Mouse (Mus musculus): ENCODE measurements around the gene Lbr.

Gene Lbr

DNA sequence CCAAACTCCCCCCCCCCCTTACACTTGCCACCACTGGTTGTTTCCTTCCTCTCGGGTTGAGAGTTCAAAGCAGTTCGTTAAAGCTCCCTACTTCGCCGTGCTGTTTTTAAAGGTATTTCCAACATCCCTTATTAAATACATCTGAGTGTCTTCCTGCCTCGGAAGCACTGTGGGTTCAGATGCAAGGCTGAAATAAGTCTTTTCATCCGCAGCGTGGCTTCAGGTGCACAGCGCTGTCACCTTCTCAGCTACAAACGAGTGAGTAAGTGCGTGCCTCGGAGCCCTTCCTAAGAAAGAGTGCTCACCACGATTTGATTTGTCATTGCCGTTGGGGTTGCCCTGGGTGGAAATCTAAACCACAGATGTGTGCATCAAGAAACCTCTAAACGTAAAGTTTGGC is at the start of gene Lbr:
Gene Lbr, minus strand, starts transcription at position 266 of the 400 bp plus-strand sequence.
- DNase-seq (ENCODE audit: low spot score in 2 of 2): peak; percentile 34 to 47

DNA sequence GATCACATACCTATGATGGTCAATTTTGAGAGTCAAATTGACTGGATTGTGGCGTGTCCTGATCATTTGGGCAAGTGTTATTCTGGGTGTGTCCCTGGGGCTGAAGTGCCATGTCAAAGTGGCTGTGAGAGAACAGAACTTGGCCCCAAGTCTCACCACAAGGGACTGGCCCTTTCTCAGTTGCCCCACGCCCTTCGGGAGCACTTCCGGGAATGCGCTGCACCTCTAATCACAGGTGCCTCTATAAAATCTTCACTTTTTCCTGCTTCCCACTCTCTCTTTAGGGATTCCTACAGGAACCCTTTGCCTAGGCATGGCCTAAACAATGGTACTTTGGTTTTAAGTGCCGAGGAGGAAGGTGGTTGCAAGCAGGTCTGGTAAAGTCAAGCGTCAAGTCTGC is 46.8 kb upstream of the Lbr start:
- DNase-seq (ENCODE audit: low spot score in 2 of 2): no peak

DNA sequence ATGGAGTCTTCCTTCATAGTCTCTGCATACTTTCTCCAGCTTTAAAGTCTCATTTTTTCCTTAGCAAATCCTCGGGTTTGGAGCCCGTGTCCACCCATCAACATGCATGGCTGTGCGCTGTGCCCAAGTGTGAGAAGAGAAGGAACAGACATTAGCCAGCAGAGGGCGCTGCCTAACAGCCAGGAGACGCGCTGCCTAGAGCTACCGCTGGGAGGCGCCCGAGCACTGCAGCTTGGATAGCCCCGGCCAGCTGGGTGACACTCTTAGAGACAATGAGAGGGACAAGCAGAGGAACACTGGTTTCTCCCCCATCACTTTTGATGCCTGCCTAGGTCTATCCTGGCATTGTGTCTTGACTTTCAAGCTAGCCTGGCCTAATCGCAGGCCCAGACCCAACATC is 46.0 kb upstream of the Lbr start:
- peak; percentile 71 to 77 for DNase-seq (ENCODE audit: low spot score in 2 of 2)

DNA sequence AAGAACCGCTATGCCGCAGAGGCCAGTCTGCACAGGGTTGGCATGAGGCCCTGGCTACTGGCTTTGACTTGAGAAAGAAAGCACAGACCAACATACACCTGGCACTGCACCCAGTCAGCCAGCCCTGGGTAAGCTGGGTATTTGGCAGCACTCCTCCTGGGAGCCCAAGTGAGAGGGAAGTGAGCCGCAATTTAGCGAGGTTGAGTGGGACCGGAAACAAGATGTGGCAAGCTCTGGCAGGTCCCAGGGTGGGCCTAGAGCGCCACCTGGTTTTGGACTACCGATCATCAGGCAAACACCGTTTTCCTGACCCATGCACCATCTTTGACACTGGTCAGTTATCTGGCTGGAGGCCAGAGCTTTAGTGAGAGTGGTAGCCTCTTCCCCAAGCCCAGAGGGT is 38.7 kb upstream of the Lbr start:
- DNase-seq (ENCODE audit: low spot score in 2 of 2): peak; percentile 72 to 79

DNA sequence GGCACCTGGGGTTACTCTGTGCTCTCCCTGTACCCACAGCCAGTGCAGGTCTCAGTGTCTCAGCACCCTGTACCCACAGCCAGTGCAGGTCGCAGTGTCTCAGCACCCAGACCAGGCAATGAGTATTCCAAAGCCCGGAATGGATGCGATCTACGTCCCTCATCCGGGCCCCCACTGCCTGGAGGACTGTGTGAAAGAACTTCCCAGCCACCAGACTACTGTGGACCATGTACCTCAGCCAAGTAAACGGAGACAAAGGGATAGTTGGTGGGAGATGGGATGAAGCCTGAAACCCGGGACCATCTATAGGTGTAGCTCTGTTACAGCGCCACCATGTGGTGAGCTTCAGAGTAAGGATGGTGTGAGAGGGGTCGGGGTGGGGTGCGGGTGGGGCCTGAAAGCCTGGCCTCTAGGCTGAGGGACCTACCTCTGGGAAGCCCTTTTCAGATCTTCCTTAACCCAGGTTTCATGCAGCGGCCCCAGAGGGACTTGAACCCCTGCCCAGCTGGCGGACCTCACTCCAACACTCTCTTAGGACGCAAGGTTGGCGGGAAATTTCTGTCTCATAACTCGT is 38.0 kb upstream of the Lbr start:
- no peak for DNase-seq (ENCODE audit: low spot score in 2 of 2)

DNA sequence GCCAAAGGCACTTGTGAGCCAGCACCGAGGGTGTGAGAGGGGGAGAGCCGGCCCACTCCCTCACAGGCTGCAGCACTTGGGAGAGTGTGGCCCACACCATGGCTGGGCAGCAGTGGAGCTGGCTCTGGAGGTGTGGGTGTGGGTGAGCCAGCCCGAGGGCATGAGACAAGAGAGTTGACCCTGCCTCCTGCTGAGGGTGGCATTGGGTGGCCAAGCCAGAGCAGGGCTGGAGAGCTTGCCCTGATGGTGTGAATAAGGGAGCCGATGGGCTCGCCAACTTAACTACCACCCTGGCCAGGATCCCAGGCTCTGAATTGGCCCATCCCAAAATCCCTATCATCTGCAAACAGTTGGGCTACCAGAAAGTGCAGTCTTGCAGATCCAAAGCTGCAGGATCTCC is 35.6 kb upstream of the Lbr start:
- no peak for DNase-seq (ENCODE audit: low spot score in 2 of 2)

DNA sequence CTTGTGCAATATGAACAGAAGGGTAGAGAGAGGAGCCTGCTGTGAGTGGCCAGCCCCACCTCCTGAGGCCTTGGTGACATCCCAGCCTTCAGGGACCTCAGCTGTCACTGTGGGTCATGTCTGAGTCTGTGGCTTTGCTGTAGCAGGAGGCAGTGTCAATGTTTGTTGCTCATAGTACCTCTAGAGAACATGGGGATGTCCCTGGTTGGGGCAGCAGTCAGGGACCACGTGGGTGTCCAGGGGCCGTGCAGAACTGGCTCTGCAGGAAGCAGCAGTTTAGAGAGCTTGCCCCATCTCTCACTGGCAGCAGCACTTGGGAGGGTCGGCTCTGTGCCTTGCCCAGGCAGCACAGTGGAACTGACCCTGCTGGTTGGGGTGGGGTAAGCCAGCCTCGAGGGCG is 34.2 kb upstream of the Lbr start:
- peak; percentile 33 to 39 for DNase-seq (ENCODE audit: low spot score in 2 of 2)

DNA sequence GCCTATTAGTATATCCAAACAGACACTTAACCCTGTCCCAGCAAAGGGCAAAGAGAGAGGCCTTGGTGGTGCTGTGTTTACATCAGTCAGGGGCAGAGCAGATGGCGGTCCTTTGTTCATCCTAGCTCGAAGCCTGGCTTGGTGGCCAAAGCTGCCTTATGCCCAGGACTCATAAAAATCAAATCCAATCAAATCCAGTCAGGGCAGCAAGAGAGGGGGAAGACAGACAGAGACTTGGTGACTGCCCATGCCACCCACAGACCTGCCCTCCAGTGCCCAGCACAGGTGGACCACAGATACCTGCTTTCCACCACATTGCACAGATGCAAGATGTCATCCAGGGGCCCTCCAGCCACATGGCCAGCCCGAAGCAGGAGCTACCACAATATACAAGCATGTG is 33.8 kb upstream of the Lbr start:
- DNase-seq (ENCODE audit: low spot score in 2 of 2): no peak

DNA sequence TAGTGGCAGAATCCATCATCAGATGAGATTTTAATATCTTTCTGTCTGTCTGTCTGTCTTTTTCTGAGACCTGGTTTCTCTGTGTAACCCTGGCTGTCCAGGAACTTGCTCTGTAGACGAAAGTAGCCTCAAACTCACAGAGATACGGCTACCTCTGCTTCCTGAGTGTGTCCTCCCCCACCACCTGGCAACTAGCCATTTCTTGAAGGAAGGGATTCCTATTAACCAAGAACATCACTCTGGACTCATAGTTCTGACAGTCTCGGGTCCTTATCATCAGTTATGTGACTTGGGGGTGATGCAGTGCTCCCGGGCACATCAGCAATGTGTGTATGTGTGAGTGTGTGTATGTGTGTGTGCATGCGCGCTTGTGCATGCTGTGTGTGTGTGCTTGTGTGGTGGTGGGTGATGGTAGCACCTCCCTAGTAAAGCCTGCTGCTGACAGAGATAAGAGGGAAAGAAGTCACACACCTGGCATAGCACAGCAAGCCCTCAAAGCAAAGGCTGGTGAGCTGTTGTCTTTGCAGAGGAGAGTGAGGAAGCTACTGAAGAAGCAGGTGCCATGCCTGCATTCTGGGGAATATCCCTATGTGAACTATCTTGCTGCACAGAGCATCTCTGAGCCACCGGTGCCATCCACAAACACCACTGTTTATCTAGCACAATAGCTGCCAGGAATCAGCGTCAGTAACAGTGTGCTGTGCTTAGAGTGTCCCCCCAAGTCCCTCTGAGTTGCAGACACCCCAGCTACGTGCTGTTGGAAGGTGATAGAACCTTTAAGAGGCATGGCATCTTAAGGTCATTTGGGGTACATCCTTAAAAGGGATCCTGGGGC is 30.5 kb upstream of the Lbr start:
- no peak for DNase-seq (ENCODE audit: low spot score in 2 of 2)

DNA sequence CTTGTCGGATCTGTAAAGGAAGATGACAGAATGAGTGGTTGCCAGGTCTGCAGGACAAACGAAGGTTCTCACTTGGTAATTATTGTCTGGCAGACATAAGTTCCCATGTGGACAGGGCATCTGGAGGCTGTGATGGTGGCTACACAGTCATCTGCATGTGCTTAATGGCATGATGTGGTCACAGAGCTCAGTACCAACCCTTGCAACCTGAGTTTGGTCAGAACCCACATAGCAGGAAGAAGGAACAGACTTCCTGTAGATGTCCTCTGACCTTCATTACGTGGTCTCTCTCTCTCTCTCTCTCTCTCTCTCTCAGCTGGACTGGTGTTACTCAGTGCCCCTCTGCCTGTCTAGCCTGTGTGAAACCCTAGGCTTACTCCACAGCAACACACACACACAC is 29.8 kb upstream of the Lbr start:
- DNase-seq (ENCODE audit: low spot score in 2 of 2): no peak

DNA sequence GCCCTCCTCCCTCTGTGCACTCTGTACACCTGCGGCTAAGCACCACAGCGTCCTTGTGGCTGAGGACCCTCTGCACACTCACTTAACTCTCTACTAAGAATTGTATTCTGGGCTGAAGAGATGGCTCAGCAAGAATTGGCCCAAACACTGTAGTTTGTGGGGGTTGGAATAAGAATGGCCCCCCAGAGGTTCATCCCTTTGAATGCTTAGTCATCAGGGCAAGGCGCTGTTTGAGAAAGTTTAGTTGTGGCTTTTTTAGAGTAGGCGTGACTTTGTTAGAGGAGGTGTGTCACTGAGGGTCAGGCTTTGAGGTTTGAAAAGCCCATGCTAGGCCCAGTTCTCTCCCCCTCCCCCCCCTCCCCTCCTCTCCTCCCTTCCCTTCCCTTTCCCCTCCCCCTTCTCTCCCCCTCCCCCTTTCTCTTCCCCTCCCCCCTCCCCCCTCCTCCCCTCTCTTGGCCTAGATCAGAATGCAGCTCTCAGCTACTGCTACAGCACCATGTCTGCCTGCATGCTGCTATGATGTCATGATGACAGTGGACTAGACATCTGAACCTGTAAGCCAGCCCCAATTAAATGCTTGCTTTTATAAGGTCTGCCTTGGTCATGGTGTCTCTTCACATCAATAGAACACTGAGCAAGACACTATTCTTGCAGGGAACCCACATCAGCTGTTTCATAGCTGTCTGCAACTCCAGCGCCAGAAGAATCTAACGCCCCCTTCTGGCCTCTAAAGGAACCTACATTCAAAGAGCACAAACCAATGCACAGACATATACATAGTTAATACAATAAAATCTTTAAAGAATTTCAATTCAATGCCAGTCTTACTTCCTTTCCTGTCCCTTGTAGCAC is 23.8 kb upstream of the Lbr start:
- no peak for DNase-seq (ENCODE audit: low spot score in 2 of 2)

DNA sequence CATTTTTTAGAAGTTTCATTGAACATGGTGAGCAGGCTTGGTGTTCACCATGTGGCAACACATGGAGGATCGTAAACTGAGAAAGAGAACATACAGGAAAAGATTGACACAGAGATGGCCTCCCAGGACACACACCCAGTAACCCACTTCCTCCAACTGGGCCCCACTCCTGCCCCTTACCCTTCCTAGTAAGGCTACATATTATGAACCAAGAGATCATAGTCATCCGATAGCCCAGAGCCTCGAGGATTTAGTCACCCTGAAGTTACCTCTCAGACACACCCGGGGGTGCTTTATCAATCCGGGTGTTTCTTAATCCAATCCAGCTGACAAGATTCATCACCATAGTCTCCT is 23.0 kb upstream of the Lbr start:
- DNase-seq (ENCODE audit: low spot score in 2 of 2): no peak

DNA sequence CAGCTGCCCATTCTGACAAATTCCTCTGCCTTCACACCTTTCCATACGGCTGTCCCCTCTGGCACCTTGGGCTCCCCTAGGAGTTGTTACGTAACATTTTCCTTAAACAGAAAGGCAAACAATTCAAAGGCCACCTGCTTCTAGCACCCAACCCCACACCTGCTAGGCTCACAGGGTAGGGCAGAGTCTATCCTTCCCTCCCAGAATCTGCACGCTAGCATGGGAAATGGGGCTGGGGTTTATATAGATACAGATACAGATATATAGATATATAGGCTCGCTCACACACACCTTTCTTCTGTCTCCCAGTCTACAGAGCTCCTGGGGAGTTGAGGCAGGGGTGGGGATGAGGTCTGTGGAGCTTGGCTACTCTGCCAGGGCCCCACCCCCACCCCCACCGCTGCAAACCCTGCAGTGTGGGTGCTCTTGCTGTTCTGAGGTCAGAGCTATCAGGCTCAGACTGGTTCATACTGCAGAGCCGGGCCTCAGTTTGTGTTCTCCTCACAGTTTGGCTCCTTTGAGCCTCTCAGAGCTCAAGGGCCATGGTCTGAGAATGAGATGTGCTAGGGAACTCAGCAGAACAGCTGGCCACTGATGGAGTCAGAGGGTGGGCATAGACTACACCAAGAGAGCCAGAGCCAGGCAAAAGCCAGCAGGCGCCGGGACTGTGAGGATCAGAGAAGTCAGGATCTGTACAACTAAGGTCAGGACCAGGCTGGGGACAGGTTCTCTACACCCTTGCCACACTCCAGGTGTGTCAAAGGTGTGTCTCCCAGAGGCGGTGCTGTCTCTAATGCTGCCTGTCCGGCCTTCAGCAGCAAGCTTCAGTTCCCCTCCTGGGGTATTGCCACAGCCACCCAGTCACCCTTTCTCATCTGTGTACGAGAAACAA is 22.4 kb upstream of the Lbr start:
- no peak for DNase-seq (ENCODE audit: low spot score in 2 of 2)

DNA sequence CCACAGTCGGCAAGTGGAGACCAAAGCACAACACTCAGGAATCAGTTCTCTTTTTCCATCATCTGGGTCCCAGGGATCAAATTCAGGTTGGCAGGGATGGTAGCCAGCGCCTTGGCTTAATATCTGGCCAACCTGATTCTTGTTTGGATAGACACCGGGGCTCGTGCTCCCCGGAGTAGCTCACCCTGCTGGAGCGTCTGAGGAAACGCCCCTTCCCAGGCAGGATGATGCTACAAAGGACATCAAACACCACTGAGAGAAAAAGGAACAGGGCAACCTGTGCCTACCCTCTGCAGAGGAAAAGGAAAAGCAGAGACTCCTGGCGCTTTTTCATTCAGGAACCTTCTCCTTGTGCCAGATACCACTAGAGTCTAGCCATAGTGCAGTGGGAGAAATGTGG is 20.6 kb upstream of the Lbr start:
- DNase-seq (ENCODE audit: low spot score in 2 of 2): no peak

DNA sequence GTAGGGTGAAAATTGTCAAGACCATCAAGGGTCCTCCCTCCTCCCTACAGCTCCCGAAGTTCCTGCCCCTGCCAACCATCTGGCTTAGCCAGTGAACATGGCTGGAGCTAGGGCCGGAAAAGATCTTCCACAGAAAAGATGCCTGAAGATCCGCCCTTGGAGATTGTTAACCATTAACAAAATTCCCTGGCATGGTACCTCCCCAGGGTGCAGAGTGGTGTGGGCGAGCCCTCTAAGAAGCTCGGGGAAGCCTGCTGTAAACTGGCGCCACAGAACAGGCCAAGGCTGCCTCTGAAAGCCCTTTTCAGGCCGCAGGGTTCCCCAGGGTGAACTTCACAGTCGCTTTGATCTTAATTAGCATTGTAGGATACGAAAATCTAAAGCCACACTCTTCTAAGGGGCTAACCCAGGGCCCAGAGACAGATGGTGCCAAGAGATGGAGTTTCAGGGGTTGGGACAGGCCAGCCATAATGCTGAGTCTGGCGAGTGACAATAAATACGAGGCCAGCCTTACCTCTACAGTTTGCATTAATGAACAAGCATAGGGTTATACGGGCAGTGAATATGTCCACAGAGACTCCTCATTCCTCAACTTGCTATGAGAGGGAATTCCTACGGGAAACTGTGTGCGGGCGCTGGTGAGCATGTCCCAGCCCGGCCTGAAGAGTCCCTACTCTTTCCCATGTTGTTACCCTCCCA is 20.0 kb upstream of the Lbr start:
- DNase-seq (ENCODE audit: low spot score in 2 of 2): no peak

DNA sequence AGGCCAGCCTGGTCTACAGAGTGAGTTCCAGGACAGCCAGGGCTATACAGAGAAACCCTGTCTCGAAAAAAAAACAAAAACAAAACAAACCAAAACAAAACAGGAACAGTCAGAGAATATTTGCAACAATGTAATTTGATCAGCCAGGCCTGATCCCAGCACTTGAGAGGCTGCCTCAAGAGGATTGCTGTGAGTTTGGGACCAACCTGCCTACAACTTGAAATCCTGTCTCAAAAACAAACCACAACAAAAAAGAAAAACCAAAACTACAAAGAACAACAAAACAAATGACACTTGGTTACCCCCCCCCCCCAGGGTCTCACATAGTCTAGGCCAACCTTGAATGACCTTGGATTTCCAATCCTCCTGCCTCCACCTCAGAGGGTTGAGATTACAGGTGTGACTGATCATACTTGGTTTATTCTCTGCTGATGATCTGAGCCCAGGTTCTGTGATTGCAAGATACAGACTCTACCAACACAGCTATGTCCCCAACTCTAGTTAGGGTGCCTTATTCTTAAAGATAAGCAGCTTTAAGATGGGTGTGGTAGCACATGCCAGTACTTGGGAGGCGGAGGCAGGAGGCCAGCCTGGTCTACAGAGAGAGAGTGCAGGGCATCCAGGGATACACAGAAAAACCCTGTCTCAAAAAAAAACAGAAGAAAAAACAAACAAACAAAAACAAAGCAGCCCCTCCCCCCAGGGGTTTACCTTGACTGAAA is 18.5 kb upstream of the Lbr start:
- no peak for DNase-seq (ENCODE audit: low spot score in 2 of 2)

DNA sequence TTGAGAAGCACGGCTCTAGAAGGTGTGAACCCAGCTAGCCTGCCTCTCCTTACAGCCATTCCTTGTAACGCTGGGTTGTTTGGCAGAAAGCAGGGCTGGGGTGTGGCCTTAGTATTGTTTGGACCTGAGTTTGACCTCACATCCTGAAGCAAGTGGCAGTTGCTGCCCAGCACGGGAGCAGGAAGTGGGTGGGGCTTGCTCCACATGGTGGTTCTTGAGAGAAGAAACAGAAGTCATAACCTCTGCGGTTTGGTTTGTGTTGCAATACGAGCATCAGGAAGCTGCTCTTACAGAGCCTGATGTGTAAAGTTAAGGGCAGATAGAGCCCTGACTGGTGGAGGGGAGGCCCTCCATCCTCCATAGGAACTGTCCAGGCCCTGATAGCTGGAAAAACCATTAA is 17.8 kb upstream of the Lbr start:
- DNase-seq (ENCODE audit: low spot score in 2 of 2): peak; percentile 96

DNA sequence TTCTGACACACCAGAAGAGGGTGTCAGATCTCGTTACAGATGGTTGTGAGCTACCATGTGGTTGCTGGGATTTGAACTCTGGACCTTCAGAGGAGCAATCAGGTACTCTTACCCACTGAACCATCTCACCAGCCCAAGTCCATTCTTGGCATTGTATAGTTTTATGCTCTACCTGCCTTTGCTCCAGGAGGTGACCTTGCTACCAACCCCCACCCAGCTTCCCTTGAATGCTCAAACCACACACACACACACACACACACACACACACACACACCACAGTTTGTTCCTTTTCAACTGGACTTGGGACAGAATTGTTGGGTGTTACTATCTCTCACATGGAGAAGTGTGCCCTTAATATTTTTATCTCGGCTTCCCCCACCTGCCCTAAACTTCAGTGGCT is 13.5 kb upstream of the Lbr start:
- DNase-seq (ENCODE audit: low spot score in 2 of 2): no peak

DNA sequence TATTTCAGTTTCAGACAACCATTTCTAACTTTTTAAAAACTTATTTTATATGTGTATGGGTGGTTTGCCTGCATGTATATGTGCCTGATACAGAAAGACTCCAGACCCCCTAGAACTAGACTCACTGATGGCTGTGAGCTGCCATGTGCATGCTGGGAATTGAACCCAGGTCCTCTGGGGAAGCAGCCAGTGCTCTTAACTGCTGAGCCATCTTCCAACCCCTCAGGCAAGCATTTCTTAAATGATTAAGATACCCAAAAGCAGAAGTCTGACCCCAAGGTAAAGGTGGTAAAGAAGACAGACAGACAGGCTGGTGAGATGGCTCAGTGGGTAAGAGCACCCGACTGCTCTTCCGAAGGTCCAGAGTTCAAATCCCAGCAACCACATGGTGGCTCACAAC is 12.0 kb upstream of the Lbr start:
- DNase-seq (ENCODE audit: low spot score in 2 of 2): no peak

DNA sequence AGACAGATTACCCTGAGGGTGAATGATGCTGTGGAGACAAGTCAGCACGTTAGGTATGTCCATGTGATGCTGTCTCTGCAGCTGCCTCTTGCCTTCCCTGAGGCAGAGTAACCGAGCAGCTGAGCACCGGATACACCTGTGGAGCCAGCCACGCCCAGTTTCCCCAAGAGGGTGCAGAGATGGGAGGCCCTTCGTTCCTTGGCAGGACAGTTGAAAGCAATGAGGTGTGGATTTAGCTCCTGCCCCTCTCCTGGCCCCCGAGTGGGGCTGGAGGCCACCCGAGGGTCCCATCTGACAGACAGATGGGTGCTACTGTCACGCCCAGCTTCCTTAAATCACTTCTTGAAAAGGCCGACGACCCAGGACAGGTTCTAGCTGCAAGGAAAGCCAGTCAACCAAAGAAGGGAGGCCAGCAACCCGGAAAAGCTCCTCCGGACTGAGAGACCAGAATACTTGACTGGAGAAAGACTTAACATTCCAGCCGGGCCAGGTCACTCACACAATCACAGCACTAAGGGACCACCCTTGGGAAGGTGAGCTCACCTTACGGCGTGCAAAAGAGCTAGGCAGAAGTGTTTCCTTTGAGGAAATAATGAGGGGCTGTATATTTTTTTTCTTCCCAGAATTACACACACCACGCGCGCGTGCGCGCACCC is 10.4 kb upstream of the Lbr start:
- DNase-seq (ENCODE audit: low spot score in 2 of 2): peak; percentile 93
